Mouse (Mus musculus) lung, postnatal 0 days (tissue): Measurements from ENCODE around the gene Pgbd5. TPM values are rescaled to one million over a fixed set of nuclear protein-coding genes. Genes with fewer than 3 reads are reported as not detected.
A peak's percentile ranks its signal among the peaks of the same experiment; 100 is the strongest.

Experiments used
- ATAC-seq: fragments of 200-750 bp; cut with Nextera tagmentation; 2 replicates; pipeline ENCODE4 v1.8.0; 2017; ENCODE audit warnings: moderate library complexity
- DNase-seq: peaks from one replicate; pipeline ENCODE4 v3.0.0-alpha.2; 2016; ENCODE audit warnings: low spot score
- H3K27ac ChIP-seq: fragments of 300-500 bp; sonication (generic); 2 replicates; pipeline ENCODE4 v1.5.1; 2014; ENCODE audit warnings: antibody characterized with exemption, mild to moderate bottlenecking, low read length, mixed read lengths
- H3K27me3 ChIP-seq: fragments of 300-500 bp; sonication (generic); replicated peaks from 2 replicates; pipeline ENCODE4 v1.6.1; 2014; ENCODE audit warnings: low read length, mixed read lengths; ENCODE audit not compliant: insufficient read depth
- H3K36me3 ChIP-seq: fragments of 300-500 bp; sonication (generic); 2 replicates; pipeline ENCODE4 v1.6.1; 2014; ENCODE audit warnings: low read length, mixed read lengths; ENCODE audit not compliant: insufficient read depth
- H3K4me1 ChIP-seq: fragments of 300-500 bp; sonication (generic); 2 replicates; pipeline ENCODE4 v1.6.1; 2014; ENCODE audit warnings: antibody characterized with exemption, low read depth, low read length, mixed read lengths; ENCODE audit not compliant: insufficient read depth
- H3K4me2 ChIP-seq: fragments of 300-500 bp; sonication (generic); replicated peaks from 2 replicates; pipeline ENCODE4 v1.6.1; 2014; ENCODE audit warnings: low read depth, mild to moderate bottlenecking, low read length, moderate library complexity, mixed read lengths
- H3K4me3 ChIP-seq: fragments of 300-500 bp; sonication (generic); 2 replicates; pipeline ENCODE4 v1.5.1; 2014; ENCODE audit warnings: low read depth, low read length
- H3K9ac ChIP-seq: fragments of 300-500 bp; sonication (generic); replicated peaks from 2 replicates; pipeline ENCODE4 v1.6.1; 2014; ENCODE audit warnings: low read depth, mild to moderate bottlenecking
- H3K9me3 ChIP-seq: fragments of 300-500 bp; sonication (generic); 2 replicates; pipeline ENCODE4 v1.6.1; 2016; ENCODE audit warnings: low read length, mixed read lengths
- CTCF ChIP-seq: IDR thresholded peaks from 2 replicates; pipeline ENCODE4 v1.5.1; 2016; ENCODE audit warnings: antibody characterized with exemption, mild to moderate bottlenecking
- EP300 ChIP-seq: IDR thresholded peaks from 2 replicates; pipeline ENCODE4 v1.6.1; 2016; ENCODE audit warnings: antibody characterized with exemption, mild to moderate bottlenecking, control low read depth
- WGBS: fragments of 180-500 bp; shearing (Covaris S2); extraction: QIAGEN DNeasy Blood & Tissue Kit; methylation state at CpG from one replicate; pipeline ENCODE4 v1.1.7; 2014; 5-methylcytosine and 5-hydroxymethylcytosine counted together
- polyA plus RNA-seq: library from polyadenylated mRNA; unstranded; fragments of >200 nt; fragmentation: Nextera tagmentation; extraction: Ambion mirVana; gene quantifications from 2 replicates; pipeline ENCODE4 v1.2.1, GENCODE M21; 2015

The Pgbd5 gene
- polyA plus RNA-seq, 1 experiment from 2014 or later: 5.6 TPM

DNA sequence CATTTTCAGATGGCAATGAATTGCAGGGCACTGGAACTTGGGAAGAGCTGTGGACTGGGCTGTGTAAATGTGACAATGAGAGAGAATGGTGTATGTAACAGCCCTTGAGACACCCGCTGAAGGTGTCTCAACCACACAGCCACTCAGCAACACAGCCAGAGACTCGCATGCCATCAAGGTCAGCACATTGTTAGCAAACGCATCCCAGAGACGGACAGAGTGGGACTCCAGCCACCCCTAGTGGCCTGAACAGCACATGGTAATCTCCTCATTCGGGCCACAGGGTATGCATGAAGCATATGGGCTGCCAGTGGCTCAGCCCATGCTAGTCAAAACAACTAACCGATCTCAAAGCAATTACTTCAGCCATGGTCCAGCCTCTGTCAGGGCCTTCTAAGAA, 60.2 kb downstream of the Pgbd5 start:
- no peaks in the 10 kb centered on the region for H3K4me1 ChIP-seq
- H3K9me3 ChIP-seq: no peaks in the 10 kb centered on the region
- no peak overlapping the region for H3K4me2 ChIP-seq
- ATAC-seq (no peak), DNase-seq (no peak)
- no peak overlapping the region for H3K27ac ChIP-seq
- no peaks in the 10 kb centered on the region for H3K36me3 ChIP-seq
- no peak overlapping the region for H3K4me3 ChIP-seq
- H3K27me3 ChIP-seq: no peaks in the 10 kb centered on the region
- WGBS: 70% methylated on average over 6 of the region's 6 CpGs
- no peak overlapping the region for H3K9ac ChIP-seq
- no peak for TF ChIP-seq EP300
- TF ChIP-seq CTCF: peak; percentile 33

DNA sequence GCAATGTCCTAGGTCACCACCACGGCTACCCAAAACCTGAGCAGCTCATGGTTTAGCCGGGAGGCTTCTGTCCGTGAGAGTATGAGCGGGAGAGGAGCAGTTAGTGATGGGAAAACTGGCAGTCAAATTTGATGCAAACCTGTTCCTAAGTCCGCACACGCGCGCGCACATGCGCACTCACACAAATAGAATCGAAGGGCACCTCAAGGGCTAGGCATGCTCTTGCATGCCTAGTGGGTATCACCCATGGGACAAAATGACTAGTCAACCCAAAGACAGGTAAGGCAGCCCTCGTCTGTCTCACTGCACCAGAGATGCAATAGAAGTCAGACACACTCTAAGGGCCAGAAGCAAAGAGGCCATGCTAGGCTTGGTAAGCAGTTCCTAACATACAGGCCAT, 63.1 kb downstream of the Pgbd5 start:
- Histone ChIP-seq H3K4me1 (no peaks in the 10 kb centered on the region), H3K4me3 (no peak overlapping the region), H3K27ac (no peak overlapping the region), H3K27me3 (no peaks in the 10 kb centered on the region), H3K4me2 (no peak overlapping the region), H3K36me3 (no peaks in the 10 kb centered on the region), H3K9ac (no peak overlapping the region), H3K9me3 (no peaks in the 10 kb centered on the region)
- 94% methylated on average over 12 of the region's 12 CpGs for WGBS
- no peak for TF ChIP-seq EP300
- TF ChIP-seq CTCF: no peak
- ATAC-seq: no peak
- DNase-seq: no peak

DNA sequence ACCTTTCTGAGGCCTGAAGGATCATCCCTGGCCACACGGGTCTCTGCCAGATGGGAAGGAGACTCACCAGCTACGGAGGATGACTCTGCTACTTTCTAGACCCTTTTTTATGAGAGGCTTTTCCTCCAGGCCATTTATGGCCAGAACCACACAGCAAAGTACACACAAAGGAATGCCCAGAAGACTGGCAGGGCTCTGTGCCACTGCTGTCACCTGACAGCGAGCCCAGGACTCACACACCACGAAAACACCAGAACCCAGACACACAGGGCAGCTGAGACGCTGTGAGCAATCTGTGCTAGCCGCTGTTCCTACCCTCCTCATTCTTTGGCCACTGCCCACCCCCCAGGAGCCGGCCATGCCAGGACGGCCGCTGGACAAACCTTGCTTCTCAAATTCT, 63.7 kb downstream of the Pgbd5 start:
- no peak overlapping the region for H3K4me2 ChIP-seq
- H3K4me1 ChIP-seq: no peaks in the 10 kb centered on the region
- TF ChIP-seq CTCF (no peak), EP300 (no peak)
- ATAC-seq (no peak), DNase-seq (no peak)
- no peaks in the 10 kb centered on the region for H3K27me3 ChIP-seq
- no peaks in the 10 kb centered on the region for H3K36me3 ChIP-seq
- H3K9ac ChIP-seq: no peak overlapping the region
- H3K27ac ChIP-seq: no peak overlapping the region
- 74% methylated on average over 9 of the region's 9 CpGs for WGBS
- H3K9me3 ChIP-seq: no peaks in the 10 kb centered on the region
- H3K4me3 ChIP-seq: no peak overlapping the region

DNA sequence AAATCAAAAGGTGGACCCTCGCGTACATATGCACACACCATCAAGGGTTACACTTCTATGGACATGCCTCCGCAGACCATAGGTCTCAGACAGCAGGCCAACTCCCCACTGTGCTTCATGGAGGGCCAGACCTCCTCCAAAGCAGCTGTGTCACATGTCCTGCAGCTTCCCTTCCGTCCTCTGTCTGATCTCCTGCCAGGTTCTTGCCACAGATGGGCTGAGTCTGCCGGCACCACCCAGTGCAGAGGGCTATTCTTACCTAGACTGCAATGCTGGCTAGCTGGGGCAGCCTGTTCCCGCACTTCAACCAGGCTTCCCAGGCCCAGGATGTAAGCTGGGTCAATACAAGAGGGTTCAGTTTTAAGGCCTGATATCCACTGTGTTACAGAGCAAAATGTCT, 64.3 kb downstream of the Pgbd5 start:
- H3K36me3 ChIP-seq: no peaks in the 10 kb centered on the region
- H3K9ac ChIP-seq: no peak overlapping the region
- H3K4me3 ChIP-seq: no peak overlapping the region
- H3K27ac ChIP-seq: no peak overlapping the region
- 51% methylated on average over 6 of the region's 6 CpGs for WGBS
- H3K4me2 ChIP-seq: no peak overlapping the region
- H3K27me3 ChIP-seq: no peaks in the 10 kb centered on the region
- ATAC-seq: peak; percentile 68
- TF ChIP-seq EP300 (no peak), CTCF (no peak)
- H3K4me1 ChIP-seq: no peaks in the 10 kb centered on the region
- no peaks in the 10 kb centered on the region for H3K9me3 ChIP-seq
- peak; percentile 56 for DNase-seq

DNA sequence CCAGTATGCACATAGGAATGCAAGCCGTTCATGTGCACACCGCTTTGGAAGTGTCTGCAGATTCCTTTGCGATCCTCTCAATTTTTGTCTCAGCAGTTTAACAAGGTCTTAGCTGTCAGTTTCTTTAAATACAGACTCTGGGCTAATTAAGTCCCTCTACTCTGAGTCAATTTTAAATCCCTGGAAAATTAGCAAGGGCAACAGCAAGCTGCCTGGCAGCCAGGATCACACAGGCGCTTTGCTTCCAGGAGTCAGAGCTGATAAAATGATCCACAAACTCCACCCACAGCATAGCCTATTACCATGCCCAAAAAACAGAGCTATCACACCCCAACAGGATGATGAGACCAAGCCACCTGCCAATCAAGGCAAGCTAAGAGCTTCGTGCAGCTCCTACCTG, 65.7 kb downstream of the Pgbd5 start:
- TF ChIP-seq CTCF (no peak), EP300 (no peak)
- H3K4me3 ChIP-seq: no peak overlapping the region
- H3K27ac ChIP-seq: no peak overlapping the region
- no peak overlapping the region for H3K9ac ChIP-seq
- DNase-seq: no peak
- no peaks in the 10 kb centered on the region for H3K9me3 ChIP-seq
- no peaks in the 10 kb centered on the region for H3K4me1 ChIP-seq
- 89% methylated on average over 5 of the region's 5 CpGs for WGBS
- no peak overlapping the region for H3K4me2 ChIP-seq
- H3K36me3 ChIP-seq: no peaks in the 10 kb centered on the region
- no peaks in the 10 kb centered on the region for H3K27me3 ChIP-seq
- ATAC-seq: no peak

DNA sequence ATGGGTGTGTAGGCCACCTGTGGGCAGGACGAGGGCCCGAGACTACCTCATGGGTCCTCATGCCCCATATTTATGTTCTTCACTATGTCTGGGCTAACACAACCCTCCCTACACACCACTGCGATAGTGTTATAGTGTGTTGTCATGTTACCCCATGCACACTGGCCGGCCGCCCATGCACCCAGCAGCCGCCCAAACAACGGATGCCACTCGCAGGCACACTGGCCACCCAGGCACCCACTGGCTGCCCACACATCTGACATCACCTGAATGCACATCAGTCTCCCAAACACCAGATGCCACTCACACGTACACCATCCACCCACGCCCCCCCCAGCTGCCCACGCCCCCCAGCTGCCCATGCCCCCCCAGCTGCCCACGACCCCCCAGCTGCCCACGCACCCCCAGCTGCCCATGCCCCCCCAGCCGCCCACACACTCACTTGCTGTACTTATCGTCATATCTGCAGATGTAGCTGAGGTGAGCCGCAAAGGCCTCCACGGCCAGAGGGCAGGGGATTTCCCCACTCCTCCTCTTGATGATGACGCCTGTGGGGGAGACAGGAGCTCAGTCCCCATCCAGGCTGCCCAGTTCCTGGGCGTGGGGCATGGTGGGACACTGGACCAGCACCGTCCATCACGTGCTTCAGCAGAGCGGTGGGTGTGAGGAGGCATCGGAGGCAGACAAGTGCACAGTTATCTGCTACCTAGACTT, 67.9 kb downstream of the Pgbd5 start:
- no peak overlapping the region for H3K27ac ChIP-seq
- TF ChIP-seq CTCF (no peak), EP300 (no peak)
- H3K4me2 ChIP-seq: no peak overlapping the region
- H3K9me3 ChIP-seq: no peaks in the 10 kb centered on the region
- no peaks in the 10 kb centered on the region for H3K27me3 ChIP-seq
- DNase-seq (no peak), ATAC-seq (no peak)
- no peaks in the 10 kb centered on the region for H3K4me1 ChIP-seq
- WGBS: 89% methylated on average over 21 of the region's 23 CpGs
- no peak overlapping the region for H3K9ac ChIP-seq
- H3K36me3 ChIP-seq: no peaks in the 10 kb centered on the region
- H3K4me3 ChIP-seq: no peak overlapping the region
